Mouse (Mus musculus): ENCODE measurements around the gene Baz2a. TPM values are rescaled to one million over a fixed set of nuclear protein-coding genes. Genes with fewer than 3 reads are reported as not detected.

The Baz2a gene
- polyA plus RNA-seq, 1 experiment from 2014 or later = 17.1 TPM

DNA sequence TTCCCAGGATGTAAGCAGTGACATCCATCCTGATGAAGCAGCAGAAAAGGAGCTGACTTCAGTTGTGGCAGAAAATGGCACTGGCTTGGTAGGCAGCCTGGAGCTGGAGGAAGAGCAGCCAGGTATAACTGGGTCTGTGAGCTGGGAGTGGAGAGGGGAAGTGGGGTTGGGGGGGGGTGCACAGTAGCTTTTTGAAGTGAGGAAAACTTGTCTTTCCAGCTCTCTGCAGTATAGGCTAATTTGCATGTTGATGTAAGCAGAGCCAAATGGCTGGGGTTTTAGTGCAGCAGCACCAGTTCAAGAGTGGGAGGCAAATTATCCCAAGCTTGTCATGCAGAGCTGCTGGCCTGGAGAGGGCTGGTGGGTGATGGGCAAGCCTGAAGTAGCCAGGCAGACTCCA lies 19.9 kb downstream of the Baz2a start:
- H3K36me3 ChIP-seq (ENCODE audit: control insufficient read depth, insufficient read depth, low read length) = peaks cover 19% of the 10 kb centered on the region
- no peak overlapping the region for H3K4me2 ChIP-seq (ENCODE audit: low read depth, severe bottlenecking)
- H3K27me3 ChIP-seq (ENCODE audit: control insufficient read depth, insufficient read depth, low read length) = no peaks in the 10 kb centered on the region
- H3K9me3 ChIP-seq (ENCODE audit: control insufficient read depth, low read length) = no peaks in the 10 kb centered on the region
- no peak overlapping the region for H3K4me3 ChIP-seq (ENCODE audit: low read depth, low read length)
- H3K9ac ChIP-seq (ENCODE audit: low read length) = no peak overlapping the region
- no peak for ATAC-seq (ENCODE audit: insufficient number of reproducible peaks, low FRiP score, low TSS enrichment, low read depth)
- DNase-seq (ENCODE audit: low spot score) = no peak
- H3K27ac ChIP-seq (replicated peaks; ENCODE audit: low read depth, low read length) = no peak overlapping the region
- no peaks in the 10 kb centered on the region for H3K4me1 ChIP-seq (ENCODE audit: control insufficient read depth, insufficient read depth, low read length)

DNA sequence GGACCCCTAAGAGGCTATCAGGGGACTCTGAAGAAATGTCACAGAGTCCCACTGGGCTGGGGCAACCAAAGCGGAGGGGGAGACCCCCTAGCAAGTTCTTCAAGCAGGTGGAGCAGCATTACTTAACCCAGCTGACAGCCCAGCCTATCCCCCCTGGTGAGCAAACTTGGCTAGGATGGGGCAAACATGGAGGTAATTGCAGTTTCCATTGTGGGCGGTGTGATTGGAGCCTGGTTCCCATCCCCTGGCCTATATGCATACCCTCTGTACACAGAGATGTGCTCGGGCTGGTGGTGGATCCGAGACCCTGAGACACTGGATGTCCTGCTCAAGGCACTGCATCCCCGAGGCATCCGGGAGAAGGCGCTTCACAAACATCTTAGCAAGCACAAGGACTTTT lies 32.5 kb downstream of the Baz2a start:
- Histone ChIP-seq H3K27me3 (ENCODE audit: control insufficient read depth, insufficient read depth, low read length) (no peaks in the 10 kb centered on the region), H3K9ac (ENCODE audit: low read length) (no peak overlapping the region), H3K27ac (replicated peaks; ENCODE audit: low read depth, low read length) (no peak overlapping the region), H3K36me3 (ENCODE audit: control insufficient read depth, insufficient read depth, low read length) (peaks cover 49% of the 10 kb centered on the region), H3K4me2 (ENCODE audit: low read depth, severe bottlenecking) (no peak overlapping the region), H3K4me1 (ENCODE audit: control insufficient read depth, insufficient read depth, low read length) (no peaks in the 10 kb centered on the region), H3K9me3 (ENCODE audit: control insufficient read depth, low read length) (no peaks in the 10 kb centered on the region), H3K4me3 (ENCODE audit: low read depth, low read length) (no peak overlapping the region)
- 97% methylated on average over 7 of the region's 7 CpGs for WGBS
- no peak for ATAC-seq (ENCODE audit: insufficient number of reproducible peaks, low FRiP score, low TSS enrichment, low read depth)
- no peak for DNase-seq (ENCODE audit: low spot score)

DNA sequence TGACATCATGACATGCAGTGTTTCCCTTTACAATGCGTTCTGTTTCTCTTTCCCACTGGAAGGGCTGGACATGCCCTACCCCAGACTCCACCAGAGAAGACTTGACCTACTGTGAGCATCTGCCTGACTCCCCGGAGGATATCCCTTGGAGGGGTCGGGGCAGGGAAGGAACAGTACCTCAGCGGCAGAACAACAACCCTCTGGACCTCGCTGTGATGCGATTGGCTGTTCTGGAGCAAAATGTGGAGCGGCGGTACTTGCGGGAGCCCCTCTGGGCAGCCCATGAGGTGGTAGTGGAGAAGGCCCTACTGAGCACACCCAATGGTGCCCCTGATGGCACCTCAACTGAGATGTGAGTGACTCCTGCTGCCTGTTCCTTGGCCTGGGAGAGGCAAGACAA lies 33.5 kb downstream of the Baz2a start:
- Histone ChIP-seq H3K27me3 (ENCODE audit: control insufficient read depth, insufficient read depth, low read length) (no peaks in the 10 kb centered on the region), H3K9ac (ENCODE audit: low read length) (no peak overlapping the region), H3K36me3 (ENCODE audit: control insufficient read depth, insufficient read depth, low read length) (peaks cover 43% of the 10 kb centered on the region), H3K4me2 (ENCODE audit: low read depth, severe bottlenecking) (no peak overlapping the region), H3K9me3 (ENCODE audit: control insufficient read depth, low read length) (no peaks in the 10 kb centered on the region), H3K4me3 (ENCODE audit: low read depth, low read length) (no peak overlapping the region), H3K27ac (replicated peaks; ENCODE audit: low read depth, low read length) (no peak overlapping the region), H3K4me1 (ENCODE audit: control insufficient read depth, insufficient read depth, low read length) (no peaks in the 10 kb centered on the region)
- ATAC-seq (ENCODE audit: insufficient number of reproducible peaks, low FRiP score, low TSS enrichment, low read depth) (no peak), DNase-seq (ENCODE audit: low spot score) (no peak)
- 98% methylated on average over 9 of the region's 9 CpGs for WGBS

DNA sequence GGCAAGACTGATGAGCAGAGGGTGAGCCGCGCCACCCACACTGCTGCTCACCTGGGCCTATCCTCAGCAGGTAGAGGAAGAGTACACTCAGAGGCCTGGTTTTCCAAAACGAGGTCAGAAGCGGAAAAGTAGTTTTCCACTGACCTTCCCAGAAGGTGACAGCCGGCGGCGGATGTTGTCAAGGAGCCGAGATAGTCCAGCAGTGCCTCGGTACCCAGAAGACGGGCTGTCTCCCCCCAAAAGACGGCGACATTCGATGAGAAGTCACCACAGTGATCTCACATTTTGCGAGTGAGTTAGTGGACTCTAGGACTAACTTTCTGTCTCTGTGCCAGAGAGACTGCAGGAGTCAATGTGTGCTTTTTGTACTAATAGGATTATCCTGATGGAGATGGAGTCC lies 34.6 kb downstream of the Baz2a start:
- Histone ChIP-seq H3K27me3 (ENCODE audit: control insufficient read depth, insufficient read depth, low read length) (no peaks in the 10 kb centered on the region), H3K4me2 (ENCODE audit: low read depth, severe bottlenecking) (no peak overlapping the region), H3K9ac (ENCODE audit: low read length) (no peak overlapping the region), H3K27ac (replicated peaks; ENCODE audit: low read depth, low read length) (no peak overlapping the region), H3K4me1 (ENCODE audit: control insufficient read depth, insufficient read depth, low read length) (no peaks in the 10 kb centered on the region), H3K4me3 (ENCODE audit: low read depth, low read length) (no peak overlapping the region), H3K9me3 (ENCODE audit: control insufficient read depth, low read length) (no peaks in the 10 kb centered on the region), H3K36me3 (ENCODE audit: control insufficient read depth, insufficient read depth, low read length) (peaks cover 44% of the 10 kb centered on the region)
- no peak for DNase-seq (ENCODE audit: low spot score)
- 92% methylated on average over 14 of the region's 14 CpGs for WGBS
- no peak for ATAC-seq (ENCODE audit: insufficient number of reproducible peaks, low FRiP score, low TSS enrichment, low read depth)

DNA sequence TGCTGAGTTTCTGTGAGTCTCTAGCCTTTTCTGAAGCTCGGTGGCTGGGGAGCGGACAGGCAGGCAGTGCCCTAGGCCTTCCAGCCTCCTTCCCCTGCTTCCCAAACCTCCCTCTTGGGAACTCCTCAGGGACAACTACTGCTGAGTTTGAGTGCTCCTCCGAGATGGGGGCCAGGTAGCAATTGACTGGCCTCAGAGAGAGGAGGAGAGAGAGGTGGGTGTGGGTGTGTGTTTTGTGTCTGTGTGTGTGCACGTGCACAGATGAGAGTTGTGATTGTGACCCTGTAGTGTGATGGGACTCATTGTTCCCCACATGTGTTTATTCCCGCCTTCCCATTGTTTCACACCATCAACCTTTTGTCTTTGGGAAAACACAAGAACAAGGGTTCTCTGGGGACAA lies 36.1 kb downstream of the Baz2a start:
- H3K36me3 ChIP-seq (ENCODE audit: control insufficient read depth, insufficient read depth, low read length) = peaks cover 40% of the 10 kb centered on the region
- ATAC-seq (ENCODE audit: insufficient number of reproducible peaks, low FRiP score, low TSS enrichment, low read depth) (no peak), DNase-seq (ENCODE audit: low spot score) (no peak)
- no peak overlapping the region for H3K4me2 ChIP-seq (ENCODE audit: low read depth, severe bottlenecking)
- H3K4me3 ChIP-seq (ENCODE audit: low read depth, low read length) = no peak overlapping the region
- no peaks in the 10 kb centered on the region for H3K9me3 ChIP-seq (ENCODE audit: control insufficient read depth, low read length)
- H3K9ac ChIP-seq (ENCODE audit: low read length) = no peak overlapping the region
- H3K4me1 ChIP-seq (ENCODE audit: control insufficient read depth, insufficient read depth, low read length) = no peaks in the 10 kb centered on the region
- no peak overlapping the region for H3K27ac ChIP-seq (replicated peaks; ENCODE audit: low read depth, low read length)
- no peaks in the 10 kb centered on the region for H3K27me3 ChIP-seq (ENCODE audit: control insufficient read depth, insufficient read depth, low read length)
- WGBS = 87% methylated on average over 5 of the region's 5 CpGs

DNA sequence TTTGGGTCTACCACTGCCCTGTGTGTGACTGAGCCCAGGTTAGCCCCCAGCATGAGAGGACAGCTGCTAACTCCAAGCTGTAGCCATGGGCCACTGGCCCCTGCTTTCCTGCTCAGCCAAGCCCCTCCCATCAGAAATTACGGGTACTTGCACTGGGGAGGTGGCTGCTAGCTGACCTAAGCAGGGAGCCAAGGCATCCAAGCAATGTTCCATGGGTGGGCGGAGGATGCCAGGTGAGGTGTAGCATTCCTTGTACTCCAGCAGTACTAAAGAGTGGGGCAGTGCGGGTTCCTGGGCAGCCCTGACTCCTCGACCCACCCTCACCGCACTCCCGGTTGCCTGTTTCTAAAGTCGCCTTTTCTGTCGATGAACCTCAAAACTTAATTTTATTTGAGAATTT lies 36.8 kb downstream of the Baz2a start:
- ATAC-seq (ENCODE audit: insufficient number of reproducible peaks, low FRiP score, low TSS enrichment, low read depth) (no peak), DNase-seq (ENCODE audit: low spot score) (no peak)
- Histone ChIP-seq H3K4me3 (ENCODE audit: low read depth, low read length) (no peak overlapping the region), H3K27ac (replicated peaks; ENCODE audit: low read depth, low read length) (no peak overlapping the region), H3K27me3 (ENCODE audit: control insufficient read depth, insufficient read depth, low read length) (no peaks in the 10 kb centered on the region), H3K4me1 (ENCODE audit: control insufficient read depth, insufficient read depth, low read length) (no peaks in the 10 kb centered on the region), H3K36me3 (ENCODE audit: control insufficient read depth, insufficient read depth, low read length) (peaks cover 36% of the 10 kb centered on the region), H3K4me2 (ENCODE audit: low read depth, severe bottlenecking) (no peak overlapping the region), H3K9me3 (ENCODE audit: control insufficient read depth, low read length) (no peaks in the 10 kb centered on the region), H3K9ac (ENCODE audit: low read length) (no peak overlapping the region)
- 93% methylated on average over 8 of the region's 8 CpGs for WGBS

DNA sequence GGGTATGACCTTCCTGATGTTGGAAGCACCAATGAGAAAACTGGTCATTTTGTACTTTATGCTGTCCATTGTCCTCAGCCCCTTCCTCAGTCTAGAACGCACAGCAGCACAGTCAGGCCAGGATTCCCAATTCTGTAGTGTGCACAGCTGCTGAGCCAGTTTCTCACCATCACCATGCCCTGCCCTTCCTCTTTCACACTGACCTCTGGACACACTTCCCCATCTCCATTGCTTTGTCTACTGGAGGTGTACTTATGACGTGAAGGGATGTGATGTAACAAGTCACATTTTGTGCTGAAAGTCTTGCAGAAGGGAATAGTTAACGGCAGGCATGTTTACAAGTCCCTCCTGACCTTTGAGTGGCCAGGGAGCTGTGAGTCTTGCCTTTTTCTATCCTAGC lies 39.9 kb downstream of the Baz2a start:
- ATAC-seq (ENCODE audit: insufficient number of reproducible peaks, low FRiP score, low TSS enrichment, low read depth) = no peak
- no peaks in the 10 kb centered on the region for H3K9me3 ChIP-seq (ENCODE audit: control insufficient read depth, low read length)
- H3K27ac ChIP-seq (replicated peaks; ENCODE audit: low read depth, low read length) = no peak overlapping the region
- no peaks in the 10 kb centered on the region for H3K27me3 ChIP-seq (ENCODE audit: control insufficient read depth, insufficient read depth, low read length)
- H3K4me2 ChIP-seq (ENCODE audit: low read depth, severe bottlenecking) = no peak overlapping the region
- H3K4me3 ChIP-seq (ENCODE audit: low read depth, low read length) = no peak overlapping the region
- no peak overlapping the region for H3K9ac ChIP-seq (ENCODE audit: low read length)
- WGBS = 78% methylated on average over 3 of the region's 3 CpGs
- H3K36me3 ChIP-seq (ENCODE audit: control insufficient read depth, insufficient read depth, low read length) = peaks cover 15% of the 10 kb centered on the region
- no peaks in the 10 kb centered on the region for H3K4me1 ChIP-seq (ENCODE audit: control insufficient read depth, insufficient read depth, low read length)
- DNase-seq (ENCODE audit: low spot score) = no peak

DNA sequence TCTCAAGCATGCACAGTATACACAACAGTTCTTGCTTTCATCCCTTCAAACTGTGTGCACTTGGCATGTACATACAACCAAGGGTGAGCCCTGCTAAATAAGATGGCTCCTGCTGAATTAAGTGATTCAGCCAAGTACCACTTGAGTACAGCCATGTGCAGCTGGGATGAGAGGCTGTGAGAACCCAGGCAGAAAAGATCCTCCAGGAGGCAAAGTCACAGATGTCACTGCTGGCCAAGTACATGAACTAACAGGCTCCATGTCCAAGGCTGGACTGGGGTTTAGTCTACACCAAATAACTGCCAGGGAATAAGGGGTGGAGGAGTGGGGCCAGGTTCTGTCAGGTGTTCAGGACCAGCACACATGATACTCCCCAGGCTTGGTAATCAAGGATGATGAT lies 40.4 kb downstream of the Baz2a start:
- H3K4me1 ChIP-seq (ENCODE audit: control insufficient read depth, insufficient read depth, low read length) = no peaks in the 10 kb centered on the region
- H3K4me2 ChIP-seq (ENCODE audit: low read depth, severe bottlenecking) = no peak overlapping the region
- ATAC-seq (ENCODE audit: insufficient number of reproducible peaks, low FRiP score, low TSS enrichment, low read depth) (no peak), DNase-seq (ENCODE audit: low spot score) (no peak)
- peaks cover 15% of the 10 kb centered on the region for H3K36me3 ChIP-seq (ENCODE audit: control insufficient read depth, insufficient read depth, low read length)
- no peak overlapping the region for H3K27ac ChIP-seq (replicated peaks; ENCODE audit: low read depth, low read length)
- H3K9me3 ChIP-seq (ENCODE audit: control insufficient read depth, low read length) = no peaks in the 10 kb centered on the region
- H3K9ac ChIP-seq (ENCODE audit: low read length) = no peak overlapping the region
- no peaks in the 10 kb centered on the region for H3K27me3 ChIP-seq (ENCODE audit: control insufficient read depth, insufficient read depth, low read length)
- no peak overlapping the region for H3K4me3 ChIP-seq (ENCODE audit: low read depth, low read length)

DNA sequence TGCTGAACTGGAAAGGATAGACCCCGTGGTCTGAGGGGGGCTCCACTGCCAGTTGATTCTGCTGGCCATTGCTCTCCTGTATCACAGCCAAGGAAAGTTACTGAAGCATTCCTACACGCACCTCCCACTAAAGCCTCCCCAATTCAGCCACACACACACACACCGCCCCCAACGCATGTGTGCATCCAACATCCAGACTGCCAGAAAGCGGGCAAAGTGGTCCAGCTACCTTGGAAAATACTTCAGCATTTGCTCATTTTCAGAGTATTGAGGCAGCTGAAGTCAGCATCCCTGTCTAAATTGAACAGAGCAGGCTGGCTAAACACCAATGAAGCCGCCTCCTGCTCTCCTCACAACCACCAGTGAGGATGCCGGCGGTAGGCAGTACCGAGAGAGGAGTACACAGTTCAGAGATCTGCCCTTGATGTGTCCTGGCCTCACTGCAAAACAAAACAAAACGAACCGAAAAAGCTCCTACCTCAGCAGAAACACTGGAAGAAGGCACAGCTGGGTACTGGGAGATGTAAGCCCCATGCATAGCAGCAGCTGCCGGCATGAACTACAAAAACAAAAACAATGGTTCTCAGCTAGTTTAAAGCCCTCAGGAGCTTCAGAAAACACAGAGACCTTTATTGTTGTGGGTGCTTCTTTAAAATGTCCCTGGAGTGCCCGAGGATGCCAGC lies 42.4 kb downstream of the Baz2a start:
- H3K4me1 ChIP-seq (ENCODE audit: control insufficient read depth, insufficient read depth, low read length) = no peaks in the 10 kb centered on the region
- ATAC-seq (ENCODE audit: insufficient number of reproducible peaks, low FRiP score, low TSS enrichment, low read depth) (no peak), DNase-seq (ENCODE audit: low spot score) (no peak)
- H3K27ac ChIP-seq (replicated peaks; ENCODE audit: low read depth, low read length) = no peak overlapping the region
- H3K36me3 ChIP-seq (ENCODE audit: control insufficient read depth, insufficient read depth, low read length) = peaks cover 11% of the 10 kb centered on the region
- H3K4me2 ChIP-seq (ENCODE audit: low read depth, severe bottlenecking) = no peak overlapping the region
- no peak overlapping the region for H3K4me3 ChIP-seq (ENCODE audit: low read depth, low read length)
- WGBS = 63% methylated on average over 13 of the region's 13 CpGs
- peak overlapping the region; percentile 22; the same call in 1 of the 2 replicates for H3K9ac ChIP-seq (ENCODE audit: low read length)
- no peaks in the 10 kb centered on the region for H3K9me3 ChIP-seq (ENCODE audit: control insufficient read depth, low read length)
- no peaks in the 10 kb centered on the region for H3K27me3 ChIP-seq (ENCODE audit: control insufficient read depth, insufficient read depth, low read length)
